Mouse (Mus musculus) adrenal gland, adult (tissue): Measurements from ENCODE around the gene 4932411N23Rik.
"Not testable (repeated sequence)": the region's sequence is repeated elsewhere in the genome, so short reads cannot be mapped to it uniquely, and the experiment has no call there.

Source experiments
- DNase-seq, 2 experiments: peaks; one replicate each; pipeline ENCODE4 v3.0.0; 2022 to 2023; ENCODE audit warnings: low spot score in 1 of 2; ENCODE audit not compliant: inconsistent age in 2 of 2

The 4932411N23Rik gene

GRCm38 (mm10) chrX:126815768-126816167 lies at the start of gene 4932411N23Rik:
Gene 4932411N23Rik, minus strand, starts transcription at chrX:126815868.
- DNase-seq, result no peak

GRCm38 (mm10) chrX:126779895-126780294 lies 35.8 kb downstream of the 4932411N23Rik start:
- no peak for DNase-seq

- DNase-seq, result peak in 1 of 2 experiments; percentile 24
These were observed 38.0 kb downstream of the 4932411N23Rik start for GRCm38 (mm10) chrX:126777643-126778042.

DNA sequence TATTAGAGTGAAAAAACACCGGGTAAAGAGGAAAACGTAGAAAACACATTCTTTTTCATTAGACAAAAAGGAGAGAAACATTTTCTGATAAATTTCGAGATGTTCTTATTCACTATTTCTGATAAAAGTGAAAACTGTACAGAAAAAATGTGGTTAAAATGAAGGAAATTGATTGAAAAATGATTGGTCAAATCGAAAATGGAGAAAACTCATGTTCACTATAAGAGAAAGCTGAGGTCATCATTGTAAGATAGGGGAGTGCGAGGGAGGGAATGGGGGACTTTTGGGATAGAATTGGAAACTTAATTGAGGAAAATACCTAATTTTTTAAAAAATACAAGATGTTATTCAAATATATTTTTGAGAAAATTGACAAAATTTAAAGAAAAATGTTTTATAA lies 40.8 kb downstream of the 4932411N23Rik start:
- DNase-seq, result not testable (repeated sequence)

GRCm38 (mm10) chrX:126773511-126773910 lies 42.2 kb downstream of the 4932411N23Rik start:
- DNase-seq, result peak in 1 of 2 experiments; percentile 22
